Mouse (Mus musculus): ENCODE measurements around the gene Fut1. TPM values are rescaled to one million over a fixed set of nuclear protein-coding genes. Genes with fewer than 3 reads are reported as not detected.
"Not testable (repeated sequence)": the region's sequence is repeated elsewhere in the genome, so short reads cannot be mapped to it uniquely, and the experiment has no call there.

The Fut1 gene
- polyA plus RNA-seq, 1 experiment from 2014 or later = not detected

- 83% methylated on average over 5 of the region's 5 CpGs for WGBS
- ATAC-seq (ENCODE audit: low FRiP score) = no peak
- no peaks in the 10 kb centered on the region for H3K27me3 ChIP-seq (replicated peaks)
- peaks cover 47% of the 10 kb centered on the region for H3K4me1 ChIP-seq
- 0 out of 2 replicates have a peak overlapping the region, but pooled peaks have one; percentile 9 for H3K27ac ChIP-seq (replicated peaks)
- peaks cover under 1% of the 10 kb centered on the region; the same call in 1 of the 2 replicates for H3K36me3 ChIP-seq
- peak overlapping the region; percentile 78 for H3K4me2 ChIP-seq
- no peaks in the 10 kb centered on the region for H3K9me3 ChIP-seq (replicated peaks)
- H3K9ac ChIP-seq (replicated peaks) = peak overlapping the region; percentile 36; the same call in 1 of the 2 replicates
- H3K4me3 ChIP-seq (replicated peaks) = peak overlapping the region; percentile 14; the same call in 1 of the 2 replicates
These were observed 25.0 kb downstream of the Fut1 start for GRCm38 (mm10) chr7:45642083-45642482.

- Histone ChIP-seq H3K4me3 (replicated peaks) (peak overlapping the region; percentile 52), H3K4me2 (peak overlapping the region; percentile 78), H3K4me1 (peaks cover 45% of the 10 kb centered on the region), H3K36me3 (no peaks in the 10 kb centered on the region), H3K9ac (replicated peaks) (peak overlapping the region; percentile 70), H3K27ac (replicated peaks) (peak overlapping the region; percentile 92), H3K9me3 (replicated peaks) (no peaks in the 10 kb centered on the region), H3K27me3 (replicated peaks) (no peaks in the 10 kb centered on the region)
- WGBS = 42% methylated on average over 16 of the region's 16 CpGs
- ATAC-seq (ENCODE audit: low FRiP score) = no peak
These were observed 25.6 kb downstream of the Fut1 start for GRCm38 (mm10) chr7:45642503-45643255.

DNA sequence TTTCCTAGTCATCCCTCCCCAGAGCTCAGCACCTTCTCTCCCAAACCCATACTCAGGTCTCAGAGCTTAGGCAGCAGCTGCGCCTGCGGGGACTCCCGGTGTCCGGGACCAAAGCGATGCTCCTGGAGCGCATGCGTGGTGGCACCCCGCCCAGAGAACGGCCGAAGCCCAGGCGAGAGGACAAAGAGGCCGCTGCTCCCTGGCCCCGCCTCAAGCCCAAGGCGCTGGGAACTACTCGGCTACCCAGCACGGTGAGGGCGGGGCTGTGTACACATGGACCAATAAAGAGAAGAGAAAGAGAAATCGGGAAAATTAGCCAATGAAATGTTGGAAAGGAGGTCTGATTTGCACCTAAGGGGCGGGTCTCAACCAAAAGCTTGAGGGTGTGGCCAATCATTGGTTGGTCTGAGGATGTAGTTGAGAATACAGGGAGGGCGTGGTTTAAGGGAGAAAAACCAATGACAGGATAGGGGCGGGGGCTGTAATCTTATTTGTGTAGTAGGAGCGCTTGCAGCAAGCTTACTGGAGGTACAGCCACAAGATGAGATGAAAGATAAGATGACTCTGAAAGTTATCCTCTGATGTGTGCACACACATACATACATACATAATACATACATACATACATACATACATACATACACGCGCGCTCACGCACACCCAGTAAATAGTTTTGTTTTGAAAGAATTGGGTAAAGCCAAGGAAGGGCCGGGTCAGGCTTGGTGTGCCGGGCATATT is 26.5 kb downstream of the Fut1 start:
- no peaks in the 10 kb centered on the region for H3K9me3 ChIP-seq (replicated peaks)
- 3% methylated on average over 28 of the region's 28 CpGs for WGBS
- peak; percentile 93 for ATAC-seq (ENCODE audit: low FRiP score)
- peaks cover 37% of the 10 kb centered on the region for H3K4me1 ChIP-seq
- peak overlapping the region; percentile 92 for H3K27ac ChIP-seq (replicated peaks)
- H3K4me2 ChIP-seq = peak overlapping the region; percentile 78
- no peaks in the 10 kb centered on the region for H3K27me3 ChIP-seq (replicated peaks)
- no peaks in the 10 kb centered on the region for H3K36me3 ChIP-seq
- peak overlapping the region; percentile 70 for H3K9ac ChIP-seq (replicated peaks)
- peak overlapping the region; percentile 52 for H3K4me3 ChIP-seq (replicated peaks)

GRCm38 (mm10) chr7:45644183-45644582 is 27.1 kb downstream of the Fut1 start:
- Histone ChIP-seq H3K4me2 (peak overlapping the region; percentile 78), H3K27me3 (replicated peaks) (no peaks in the 10 kb centered on the region), H3K27ac (replicated peaks) (peak overlapping the region; percentile 92), H3K9ac (replicated peaks) (peak overlapping the region; percentile 33), H3K36me3 (no peaks in the 10 kb centered on the region), H3K4me1 (peaks cover 34% of the 10 kb centered on the region), H3K4me3 (replicated peaks) (peak overlapping the region; percentile 52), H3K9me3 (replicated peaks) (no peaks in the 10 kb centered on the region)
- 5% methylated on average over 18 of the region's 18 CpGs for WGBS
- peak; percentile 46 for ATAC-seq (ENCODE audit: low FRiP score)

GRCm38 (mm10) chr7:45644872-45645590 is 27.9 kb downstream of the Fut1 start:
- Histone ChIP-seq H3K9ac (replicated peaks) (0 out of 2 replicates have a peak overlapping the region, but pooled peaks have one; percentile 17), H3K4me2 (peak overlapping the region; percentile 78), H3K27ac (replicated peaks) (peak overlapping the region; percentile 92), H3K9me3 (replicated peaks) (no peaks in the 10 kb centered on the region), H3K27me3 (replicated peaks) (no peaks in the 10 kb centered on the region), H3K4me3 (replicated peaks) (peak overlapping the region; percentile 52; the same call in 1 of the 2 replicates), H3K4me1 (peaks cover 34% of the 10 kb centered on the region), H3K36me3 (no peaks in the 10 kb centered on the region)
- WGBS = 69% methylated on average over 6 of the region's 6 CpGs
- no peak for ATAC-seq (ENCODE audit: low FRiP score)

DNA sequence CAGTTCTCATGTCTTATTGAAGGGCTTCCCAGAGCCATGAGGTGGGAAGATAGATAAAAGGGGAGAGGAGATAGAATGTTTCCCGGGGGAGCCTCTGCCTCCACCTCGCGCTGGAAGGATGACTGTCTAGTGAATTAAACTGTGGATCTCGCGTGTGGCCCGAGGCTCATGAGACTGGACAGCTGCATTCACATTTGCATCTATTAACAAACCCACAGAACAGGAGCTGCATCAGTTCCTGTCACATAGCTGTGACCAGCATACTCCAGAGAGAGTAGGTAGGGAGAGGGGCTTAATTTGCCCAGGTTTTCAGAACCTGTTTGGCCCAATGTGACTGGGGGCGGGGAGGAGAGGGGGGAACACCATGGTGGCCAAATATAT is 28.5 kb downstream of the Fut1 start:
- Histone ChIP-seq H3K4me3 (replicated peaks) (no peak overlapping the region), H3K4me2 (no peak overlapping the region), H3K27me3 (replicated peaks) (no peaks in the 10 kb centered on the region), H3K9me3 (replicated peaks) (no peaks in the 10 kb centered on the region), H3K36me3 (no peaks in the 10 kb centered on the region), H3K9ac (replicated peaks) (no peak overlapping the region), H3K27ac (replicated peaks) (no peak overlapping the region), H3K4me1 (peaks cover 34% of the 10 kb centered on the region)
- 53% methylated on average over 7 of the region's 7 CpGs for WGBS
- no peak for ATAC-seq (ENCODE audit: low FRiP score)

DNA sequence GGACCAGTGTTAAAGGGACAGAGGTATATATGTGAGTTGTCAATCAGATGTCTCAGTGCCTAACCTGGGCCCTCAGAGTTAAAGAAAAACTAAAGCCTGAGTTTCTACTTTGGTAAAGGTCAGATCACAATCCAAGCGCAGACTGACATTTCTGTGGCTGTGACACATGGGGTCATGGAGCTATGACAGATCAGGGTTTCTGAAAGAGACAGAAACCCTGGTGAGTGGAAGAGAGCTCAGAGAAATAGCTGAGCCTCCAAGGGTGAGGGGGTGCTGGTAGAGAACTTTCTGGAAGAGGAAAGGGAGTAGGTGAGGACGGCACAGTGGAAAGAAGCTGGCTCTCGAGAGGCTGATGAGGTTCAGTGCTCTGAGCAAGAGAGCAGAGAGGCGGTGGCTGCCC is 29.6 kb downstream of the Fut1 start:
- Histone ChIP-seq H3K27ac (replicated peaks) (no peak overlapping the region), H3K9me3 (replicated peaks) (no peaks in the 10 kb centered on the region), H3K9ac (replicated peaks) (no peak overlapping the region), H3K4me3 (replicated peaks) (no peak overlapping the region), H3K4me2 (no peak overlapping the region), H3K36me3 (no peaks in the 10 kb centered on the region), H3K27me3 (replicated peaks) (no peaks in the 10 kb centered on the region), H3K4me1 (peaks cover 29% of the 10 kb centered on the region)
- no peak for ATAC-seq (ENCODE audit: low FRiP score)
- 84% methylated on average over 4 of the region's 4 CpGs for WGBS

DNA sequence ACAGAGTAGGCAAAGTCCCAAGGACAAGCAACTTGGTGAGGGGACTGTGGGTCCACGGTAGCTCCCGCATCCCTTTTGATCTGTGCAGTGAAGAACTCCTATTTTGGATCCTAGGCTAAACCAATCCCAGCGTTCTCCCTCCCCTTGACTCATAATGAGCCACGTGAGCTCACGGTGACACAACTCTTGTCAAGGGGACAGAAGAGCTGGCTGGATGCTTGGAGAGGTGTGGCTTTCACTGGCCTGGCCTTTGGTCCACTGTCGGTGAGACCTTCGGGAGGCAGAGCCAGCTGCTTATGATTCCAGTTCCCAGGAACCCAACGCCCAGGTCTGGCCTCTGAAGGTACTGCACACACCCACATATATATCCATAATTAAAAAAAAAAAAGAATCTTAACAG is 32.3 kb downstream of the Fut1 start:
- H3K4me2 ChIP-seq = no peak overlapping the region
- WGBS = 79% methylated on average over 8 of the region's 8 CpGs
- H3K9me3 ChIP-seq (replicated peaks) = no peaks in the 10 kb centered on the region
- H3K36me3 ChIP-seq = no peaks in the 10 kb centered on the region
- H3K4me1 ChIP-seq = peaks cover 9% of the 10 kb centered on the region
- ATAC-seq (ENCODE audit: low FRiP score) = no peak
- H3K9ac ChIP-seq (replicated peaks) = no peak overlapping the region
- H3K27ac ChIP-seq (replicated peaks) = no peak overlapping the region
- H3K27me3 ChIP-seq (replicated peaks) = no peaks in the 10 kb centered on the region
- H3K4me3 ChIP-seq (replicated peaks) = no peak overlapping the region

DNA sequence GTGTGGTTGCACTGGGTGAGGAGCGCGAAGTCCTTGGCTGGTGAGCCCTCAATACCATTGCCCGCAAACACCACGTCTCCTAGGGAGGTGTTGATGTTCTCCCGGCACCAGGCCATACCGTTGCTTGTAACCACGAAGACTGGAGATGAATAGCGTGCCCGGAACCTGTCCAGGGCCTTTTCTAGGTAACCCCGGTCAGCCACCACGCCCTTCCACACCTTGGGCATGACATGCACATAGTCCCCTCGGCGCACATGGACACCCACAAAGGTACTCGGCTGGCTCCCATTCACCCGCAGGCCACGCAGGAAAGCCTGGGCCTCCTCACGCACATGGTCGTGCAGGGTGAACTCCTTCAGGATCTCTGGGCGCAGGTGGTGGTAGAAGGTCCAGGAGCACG is 33.4 kb downstream of the Fut1 start:
- not testable (repeated sequence) for H3K9me3 ChIP-seq (replicated peaks); H3K9ac ChIP-seq (replicated peaks); H3K27me3 ChIP-seq (replicated peaks); H3K4me1 ChIP-seq; H3K4me3 ChIP-seq (replicated peaks); H3K36me3 ChIP-seq; H3K4me2 ChIP-seq; ATAC-seq (ENCODE audit: low FRiP score); H3K27ac ChIP-seq (replicated peaks)
- 96% methylated on average over 19 of the region's 20 CpGs for WGBS

DNA sequence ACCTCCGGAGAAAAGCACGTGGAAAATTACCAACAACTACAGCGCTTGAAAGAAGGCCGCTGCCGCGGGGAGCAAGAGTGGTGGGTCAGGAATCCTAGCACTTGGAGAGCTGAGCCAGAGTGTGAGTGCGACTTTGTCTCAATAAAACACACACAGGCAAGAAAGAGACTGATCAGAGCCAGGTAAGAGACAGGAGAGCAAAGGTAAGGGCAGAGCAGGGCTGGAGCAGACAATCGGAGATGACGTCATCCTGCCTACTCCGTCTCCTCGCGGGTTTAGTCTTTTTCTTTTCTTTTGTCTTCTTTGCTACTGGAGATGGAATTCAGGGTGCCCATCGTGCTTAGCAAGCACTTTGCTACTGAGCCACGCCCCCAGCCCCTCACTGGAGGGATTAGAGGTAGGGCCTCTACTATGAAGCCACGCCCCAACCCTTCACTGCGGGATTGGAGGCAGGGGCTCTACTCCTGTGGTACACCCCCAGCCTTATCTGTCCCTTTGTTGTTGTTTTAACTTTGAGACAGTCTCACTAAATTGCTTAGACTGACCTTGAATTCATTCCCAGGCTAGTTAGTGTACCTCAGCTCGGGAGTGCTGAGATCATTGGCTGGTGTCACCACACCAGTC is 37.4 kb downstream of the Fut1 start:
- WGBS = 45% methylated on average over 17 of the region's 17 CpGs

More for the DNA sequence above, 37.4 kb downstream of the Fut1 start:
- Histone ChIP-seq H3K27me3 (replicated peaks) (no peaks in the 10 kb centered on the region), H3K9me3 (replicated peaks) (no peaks in the 10 kb centered on the region), H3K9ac (replicated peaks) (no peak overlapping the region), H3K4me2 (peak overlapping the region; percentile 35), H3K36me3 (no peaks in the 10 kb centered on the region), H3K4me3 (replicated peaks) (no peak overlapping the region), H3K27ac (replicated peaks) (no peak overlapping the region), H3K4me1 (peaks cover 5% of the 10 kb centered on the region; the same call in 1 of the 2 replicates)
- ATAC-seq (ENCODE audit: low FRiP score) = 0 out of 2 replicates have a peak, but pooled peaks have one; percentile 55
